Mouse (Mus musculus) brown adipose tissue, adult 24 weeks (tissue): ENCODE data around the gene Nepn. TPM values are rescaled to one million over a fixed set of nuclear protein-coding genes. Genes with fewer than 3 reads are reported as not detected.
"Not testable (repeated sequence)": the region's sequence is repeated elsewhere in the genome, so short reads cannot be mapped to it uniquely, and the experiment has no call there.

ENCODE experiments used
- H3K27ac ChIP-seq: fragments of 200-500 bp; replicated peaks from 2 replicates; pipeline ENCODE4 v1.5.1; 2012; ENCODE audit warnings: low read depth, mild to moderate bottlenecking, low read length
- H3K4me1 ChIP-seq: fragments of 200-500 bp; 2 replicates; pipeline ENCODE4 v1.6.1; 2012; ENCODE audit warnings: low read length, mixed read lengths; ENCODE audit not compliant: control insufficient read depth, insufficient read depth, insufficient read length
- H3K4me3 ChIP-seq: fragments of 200-500 bp; 2 replicates; pipeline ENCODE4 v1.5.1; 2012; ENCODE audit warnings: low read depth, mild to moderate bottlenecking, low read length, moderate library complexity; ENCODE audit not compliant: insufficient read depth
- polyA plus RNA-seq: library from polyadenylated mRNA; stranded (reverse); fragments of >200 nt; gene quantifications from 2 replicates; pipeline ENCODE4 v1.2.4, GENCODE M21; 2012; ENCODE audit not compliant: missing spikeins, insufficient read depth, insufficient read length

The Nepn gene
- 1.7 and 16.4 TPM in 2 replicates for polyA plus RNA-seq

GRCm38 (mm10) chr10:52388922-52389430, at the start of gene Nepn:
TSS of gene Nepn (plus strand) at chr10:52388972.
- H3K4me3 ChIP-seq, result peak within 1 kb of the TSS; percentile 12; the same call in 1 of the 2 replicates
- peak within 1 kb of the TSS; percentile 99 for H3K27ac ChIP-seq
- H3K4me1 ChIP-seq, result peaks cover 19% of the 10 kb centered on the region; the same call in 1 of the 2 replicates

DNA sequence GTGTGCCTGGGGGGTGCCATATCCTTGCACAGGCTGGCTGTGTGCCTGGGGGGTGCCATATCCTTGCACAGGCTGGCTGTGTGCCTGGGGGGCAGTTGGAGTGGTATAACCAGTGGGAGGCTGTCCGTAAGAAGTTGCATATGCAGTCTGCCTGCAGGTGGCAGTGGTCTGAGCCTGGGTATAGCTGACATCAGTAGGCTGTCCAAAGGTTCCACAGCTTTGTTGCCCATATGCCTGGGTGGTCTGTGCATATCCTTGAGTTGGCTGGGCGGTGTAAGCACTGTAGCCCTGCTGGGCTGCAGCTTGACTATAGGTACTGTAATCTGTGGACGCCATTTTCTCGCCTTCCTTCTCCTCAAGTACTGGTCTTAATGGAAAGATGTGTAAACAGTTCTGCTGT, 45.4 kb upstream of the Nepn start:
- H3K4me3 ChIP-seq, H3K4me1 ChIP-seq, H3K27ac ChIP-seq: not testable (repeated sequence)

GRCm38 (mm10) chr10:52353184-52353583, 35.6 kb upstream of the Nepn start:
- Histone ChIP-seq H3K4me1 (no peaks in the 10 kb centered on the region), H3K27ac (no peak overlapping the region), H3K4me3 (no peak overlapping the region)

GRCm38 (mm10) chr10:52358467-52358866, 30.3 kb upstream of the Nepn start, which contains the start of gene Gm26741:
TSS of gene Gm26741 (plus strand) at chr10:52358767.
- Histone ChIP-seq H3K4me1 (peaks cover 2% of the 10 kb centered on the region), H3K4me3 (no peak within 1 kb of the TSS), H3K27ac (no peak within 1 kb of the TSS)

DNA sequence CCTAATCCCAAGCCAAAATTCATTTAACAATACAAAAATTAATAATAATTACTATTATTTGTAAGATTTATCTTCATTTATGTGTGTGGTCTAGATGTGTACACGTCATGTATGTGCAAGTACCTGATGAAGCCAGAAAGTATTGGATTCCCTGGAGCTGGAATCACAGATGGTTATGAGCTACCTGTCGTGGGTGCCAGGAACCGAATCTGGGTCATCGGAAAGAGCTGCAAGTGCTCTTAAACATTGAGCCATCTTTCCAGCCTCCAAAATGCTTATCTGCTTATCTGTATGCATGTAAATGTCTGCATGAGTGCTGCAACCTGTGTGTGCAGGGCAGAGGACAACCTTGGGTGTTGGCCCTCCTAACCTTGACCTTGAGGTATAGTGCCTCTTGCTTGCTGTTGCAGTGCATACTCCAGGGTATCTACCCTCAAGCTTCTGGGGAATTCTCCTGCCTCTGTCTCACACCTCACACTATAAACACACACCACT, 28.5 kb upstream of the Nepn start:
- Histone ChIP-seq H3K27ac (no peak overlapping the region), H3K4me3 (no peak overlapping the region), H3K4me1 (peaks cover 2% of the 10 kb centered on the region)

DNA sequence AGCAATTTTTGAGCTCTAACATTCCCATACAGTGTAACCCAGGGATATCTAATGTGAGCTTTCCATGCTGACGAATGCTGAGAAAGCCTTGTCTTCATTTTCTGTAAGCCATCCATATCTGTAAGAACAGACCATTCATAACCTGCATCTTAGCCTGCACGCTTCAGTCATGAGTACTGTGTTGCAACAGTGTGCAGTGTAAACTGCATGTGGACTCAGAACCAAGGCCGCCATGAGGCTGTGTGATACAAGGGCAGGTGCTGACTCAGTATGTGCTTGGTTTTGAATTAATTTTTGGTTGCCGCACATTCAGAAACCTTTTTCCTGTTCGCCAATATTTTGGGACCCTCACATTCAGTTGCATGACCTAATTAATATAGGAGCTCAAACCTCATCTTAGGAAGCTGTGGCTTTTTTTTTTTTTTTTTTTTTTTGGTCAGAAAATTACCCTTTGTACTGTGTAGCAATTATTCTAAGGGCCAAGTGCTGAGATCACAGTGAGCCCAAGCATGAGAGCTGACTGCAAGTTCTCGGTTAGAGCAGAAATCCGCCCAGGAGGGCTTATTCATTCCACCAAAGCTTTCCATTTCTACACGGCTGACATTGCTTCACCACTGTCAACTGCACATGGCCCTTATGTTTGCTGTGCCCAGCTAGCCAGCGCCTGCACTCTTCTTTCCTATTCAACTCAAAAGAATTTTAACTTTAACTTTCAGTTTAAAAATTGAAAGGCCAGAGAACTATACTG, 27.7 kb upstream of the Nepn start:
- H3K4me3 ChIP-seq, result no peak overlapping the region
- H3K27ac ChIP-seq, result no peak overlapping the region
- H3K4me1 ChIP-seq, result peaks cover 2% of the 10 kb centered on the region

- Histone ChIP-seq H3K27ac (no peak overlapping the region), H3K4me1 (no peaks in the 10 kb centered on the region; the same call in 1 of the 2 replicates), H3K4me3 (no peak overlapping the region)
Measured at GRCm38 (mm10) chr10:52368376-52368775, 20.4 kb upstream of the Nepn start.

DNA sequence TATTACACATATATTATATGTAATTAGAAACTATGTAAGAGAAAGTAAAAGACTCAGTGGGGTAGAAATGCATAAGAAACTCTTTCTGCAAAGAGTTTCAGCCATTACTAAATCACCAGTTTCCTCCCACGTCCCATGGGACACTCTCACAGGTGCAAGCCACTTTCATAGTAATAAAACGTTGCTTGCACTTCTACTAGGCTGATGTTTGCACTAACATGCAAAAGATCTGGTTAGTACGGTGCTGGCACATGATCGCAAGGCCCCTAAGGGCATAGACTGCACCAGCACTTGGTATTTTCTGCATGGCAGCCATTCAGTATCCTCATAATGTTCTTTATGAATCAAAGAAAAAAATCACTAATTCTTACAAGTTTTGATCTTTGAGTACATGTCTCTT, 14.9 kb upstream of the Nepn start:
- no peak overlapping the region for H3K27ac ChIP-seq
- H3K4me1 ChIP-seq, result no peaks in the 10 kb centered on the region
- H3K4me3 ChIP-seq, result no peak overlapping the region

GRCm38 (mm10) chr10:52374651-52375050, 14.1 kb upstream of the Nepn start:
- no peak overlapping the region for H3K27ac ChIP-seq
- no peak overlapping the region for H3K4me3 ChIP-seq
- no peaks in the 10 kb centered on the region for H3K4me1 ChIP-seq

DNA sequence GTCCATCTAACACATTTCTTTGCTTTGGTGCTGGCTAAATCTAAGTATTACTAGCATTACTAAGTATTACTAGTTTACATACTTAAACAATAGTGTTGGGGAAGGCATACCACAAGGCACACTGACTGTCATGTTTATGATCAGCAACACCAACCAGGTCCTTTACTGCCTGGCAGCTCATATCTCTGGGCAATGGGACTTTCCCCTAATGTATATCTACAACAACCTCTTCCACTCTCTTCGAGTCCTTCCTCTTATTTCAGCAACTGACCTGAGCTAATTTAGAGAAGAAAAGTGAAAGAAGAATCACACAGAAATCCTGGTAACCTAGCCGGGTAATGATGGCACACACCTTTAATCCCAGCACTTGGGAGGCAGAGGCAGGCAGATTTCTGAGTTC, 12.3 kb upstream of the Nepn start:
- no peak overlapping the region for H3K27ac ChIP-seq
- no peaks in the 10 kb centered on the region for H3K4me1 ChIP-seq

GRCm38 (mm10) chr10:52377813-52378212, 11.0 kb upstream of the Nepn start:
- Histone ChIP-seq H3K4me3 (no peak overlapping the region), H3K4me1 (peaks cover under 1% of the 10 kb centered on the region; the same call in 1 of the 2 replicates), H3K27ac (no peak overlapping the region)

More for the DNA sequence above, 12.3 kb upstream of the Nepn start:
- H3K4me3 ChIP-seq, result no peak overlapping the region

DNA sequence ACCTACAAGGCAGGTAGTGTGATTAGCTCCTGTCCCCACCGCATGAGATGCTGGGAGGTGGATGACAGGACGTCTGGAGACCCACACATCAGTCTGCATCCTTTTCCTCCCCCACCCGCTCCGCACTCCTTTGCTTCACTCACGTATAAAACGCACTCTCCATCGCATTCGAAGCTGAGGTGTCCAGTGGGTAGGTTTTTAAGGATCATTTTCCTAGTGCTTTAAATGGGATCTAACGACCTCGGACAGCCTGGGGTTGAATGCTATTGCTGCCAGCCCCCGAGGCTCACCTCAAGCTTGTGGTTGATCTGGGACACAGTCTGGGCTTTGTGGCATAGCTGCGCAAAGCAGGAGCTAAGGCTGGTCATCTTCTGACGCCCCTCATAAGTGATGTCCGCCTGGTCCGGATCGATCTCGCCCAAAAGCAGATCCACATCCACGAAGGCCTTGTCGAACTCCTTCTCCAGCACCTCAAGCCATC, 7.4 kb upstream of the Nepn start:
- peak overlapping the region; percentile 76 for H3K27ac ChIP-seq
- H3K4me3 ChIP-seq, result peak overlapping the region; percentile 75
- peaks cover 4% of the 10 kb centered on the region; the same call in 1 of the 2 replicates for H3K4me1 ChIP-seq

GRCm38 (mm10) chr10:52381845-52382591, 6.8 kb upstream of the Nepn start, which contains the start of gene Gopc:
TSS of gene Gopc (minus strand) at chr10:52382124.
- Histone ChIP-seq H3K4me1 (peaks cover 7% of the 10 kb centered on the region; the same call in 1 of the 2 replicates), H3K27ac (peak within 1 kb of the TSS; percentile 96), H3K4me3 (peak within 1 kb of the TSS; percentile 84)

- Histone ChIP-seq H3K4me1 (peaks cover 7% of the 10 kb centered on the region; the same call in 1 of the 2 replicates), H3K4me3 (peak overlapping the region; percentile 84), H3K27ac (peak overlapping the region; percentile 80)
Measured at GRCm38 (mm10) chr10:52383022-52383421, 5.8 kb upstream of the Nepn start.

GRCm38 (mm10) chr10:52383522-52383921, 5.2 kb upstream of the Nepn start:
- Histone ChIP-seq H3K4me3 (no peak overlapping the region), H3K4me1 (peaks cover 10% of the 10 kb centered on the region; the same call in 1 of the 2 replicates), H3K27ac (peak overlapping the region; percentile 36; the same call in 1 of the 2 replicates)
